Mouse (Mus musculus): ENCODE data around the gene Slc47a1. TPM values are rescaled to one million over a fixed set of nuclear protein-coding genes. Genes with fewer than 3 reads are reported as not detected.

The Slc47a1 gene
- 0.79 TPM for polyA plus RNA-seq (2014; fragmentation: Illumina TruSeq; extraction: RNeasy Lipid Tissue Mini Kit (QIAGEN cat#74804); ENCODE audit: low read depth, low replicate concordance)

GRCm38 (mm10) chr11:61377881-61378613 lies at the start of gene Slc47a1:
Gene Slc47a1, minus strand, starts transcription at chr11:61378345.

GRCm38 (mm10) chr11:61342505-61343420 lies 35.4 kb downstream of the Slc47a1 start, which contains the start of gene Slc47a2:
Gene Slc47a2, minus strand, starts transcription at chr11:61342860.

Other genes with a start within 250 kb of the Slc47a1 start
- gene Usp22, start 203.3 kb downstream of the Slc47a1 start, polyA plus RNA-seq (2014; fragmentation: Illumina TruSeq; extraction: RNeasy Lipid Tissue Mini Kit (QIAGEN cat#74804); ENCODE audit: low read depth, low replicate concordance), result 19.2 TPM
- gene Aldh3a1, start 170.8 kb downstream of the Slc47a1 start, polyA plus RNA-seq (2014; fragmentation: Illumina TruSeq; extraction: RNeasy Lipid Tissue Mini Kit (QIAGEN cat#74804); ENCODE audit: low read depth, low replicate concordance), result 0.57 TPM
- 105 TPM for gene Aldh3a2, start 110.9 kb downstream of the Slc47a1 start, polyA plus RNA-seq (2014; fragmentation: Illumina TruSeq; extraction: RNeasy Lipid Tissue Mini Kit (QIAGEN cat#74804); ENCODE audit: low read depth, low replicate concordance)
- gene Slc47a2, start 35.5 kb downstream of the Slc47a1 start, polyA plus RNA-seq (2014; fragmentation: Illumina TruSeq; extraction: RNeasy Lipid Tissue Mini Kit (QIAGEN cat#74804); ENCODE audit: low read depth, low replicate concordance), result not detected
- not detected for gene Rnf112, start 75.8 kb upstream of the Slc47a1 start, polyA plus RNA-seq (2014; fragmentation: Illumina TruSeq; extraction: RNeasy Lipid Tissue Mini Kit (QIAGEN cat#74804); ENCODE audit: low read depth, low replicate concordance)
- gene Mfap4, start 107.1 kb upstream of the Slc47a1 start, polyA plus RNA-seq (2014; fragmentation: Illumina TruSeq; extraction: RNeasy Lipid Tissue Mini Kit (QIAGEN cat#74804); ENCODE audit: low read depth, low replicate concordance), result 2.0 TPM
- 0.91 TPM for gene Mapk7, start 116.1 kb upstream of the Slc47a1 start, polyA plus RNA-seq (2014; fragmentation: Illumina TruSeq; extraction: RNeasy Lipid Tissue Mini Kit (QIAGEN cat#74804); ENCODE audit: low read depth, low replicate concordance)
- not detected for gene B9d1, start 126.8 kb upstream of the Slc47a1 start, polyA plus RNA-seq (2014; fragmentation: Illumina TruSeq; extraction: RNeasy Lipid Tissue Mini Kit (QIAGEN cat#74804); ENCODE audit: low read depth, low replicate concordance)
- gene Epn2, start 201.3 kb upstream of the Slc47a1 start, polyA plus RNA-seq (2014; fragmentation: Illumina TruSeq; extraction: RNeasy Lipid Tissue Mini Kit (QIAGEN cat#74804); ENCODE audit: low read depth, low replicate concordance), result 14.9 TPM